Mouse (Mus musculus) G1E (cell line): ENCODE results near the gene Tapbpl. TPM values are rescaled to one million over a fixed set of nuclear protein-coding genes. Genes with fewer than 3 reads are reported as not detected.
A peak's percentile ranks its signal among the peaks of the same experiment; 100 is the strongest.

Source experiments
- ATAC-seq: 2 replicates; pipeline ENCODE4 v1.8.0; 2016; ENCODE audit warnings: mild to moderate bottlenecking; ENCODE audit not compliant: insufficient number of reproducible peaks, poor library complexity, low FRiP score, severe bottlenecking; ENCODE audit errors: extremely low read depth
- DNase-seq: peaks from one replicate; pipeline ENCODE4 v3.0.0; 2012; ENCODE audit warnings: low spot score
- H3K27me3 ChIP-seq: 2 replicates; pipeline ENCODE4 v1.6.1; 2012; ENCODE audit warnings: mild to moderate bottlenecking, low read length, inconsistent platforms; ENCODE audit not compliant: insufficient read depth
- H3K36me3 ChIP-seq: replicated peaks from 2 replicates; pipeline ENCODE3; 2012; ENCODE audit warnings: mild to moderate bottlenecking, inconsistent platforms
- H3K4me1 ChIP-seq: 2 replicates; pipeline ENCODE4 v1.6.1; 2012; ENCODE audit warnings: low read depth, low read length, inconsistent platforms, mixed read lengths; ENCODE audit not compliant: insufficient read depth
- H3K4me3 ChIP-seq: 2 replicates; pipeline ENCODE4 v1.5.1; 2012; ENCODE audit warnings: low read depth, mild to moderate bottlenecking, inconsistent platforms, low read length, moderate library complexity, mixed read lengths
- H3K9me3 ChIP-seq: replicated peaks from 2 replicates; pipeline ENCODE4 v1.6.1; 2012; ENCODE audit warnings: inconsistent platforms
- CTCF ChIP-seq: IDR thresholded peaks from 2 replicates; pipeline ENCODE4 v1.5.1; 2012; ENCODE audit warnings: low read depth, low read length, inconsistent platforms, mixed read lengths
- GATA1 ChIP-seq: IDR thresholded peaks from 2 replicates; pipeline ENCODE4 v1.6.1; 2012; ENCODE audit warnings: borderline replicate concordance, low read length, inconsistent platforms, mixed read lengths
- GATA2 ChIP-seq: IDR thresholded peaks from 2 replicates; pipeline ENCODE4 v1.6.1; 2012; ENCODE audit warnings: low read depth, low read length, inconsistent platforms, borderline replicate concordance
- POLR2AphosphoS5 ChIP-seq: IDR thresholded peaks from 2 replicates; pipeline ENCODE4 v1.6.1; 2012; ENCODE audit warnings: low read depth, low read length, inconsistent platforms; ENCODE audit not compliant: insufficient replicate concordance
- TAL1 ChIP-seq: conservative IDR thresholded peaks from 2 replicates; pipeline ENCODE4 v1.6.1; 2012; ENCODE audit warnings: low read depth, low read length, inconsistent platforms, mixed read lengths
- polyA plus RNA-seq: library from polyadenylated mRNA; stranded (reverse); fragments of >175 nt; gene quantifications from 2 replicates; pipeline ENCODE4 v1.2.3, GENCODE M21; 2012
- total RNA-seq, 2 experiments: library from RNA; stranded (forward) in 1 of 2; stranded (reverse) in 1 of 2; fragments of 200-1000 nt in 1 of 2; fragments of >200 nt in 1 of 2; fragmentation: Nextera tagmentation in 1 of 2; gene quantifications; 2 replicates each; pipeline ENCODE4 v1.2.3; 2014 to 2017

The Tapbpl gene
- total and polyA plus RNA-seq, 3 experiments: 0.90 to 1.8 (median 1.4) TPM

DNA sequence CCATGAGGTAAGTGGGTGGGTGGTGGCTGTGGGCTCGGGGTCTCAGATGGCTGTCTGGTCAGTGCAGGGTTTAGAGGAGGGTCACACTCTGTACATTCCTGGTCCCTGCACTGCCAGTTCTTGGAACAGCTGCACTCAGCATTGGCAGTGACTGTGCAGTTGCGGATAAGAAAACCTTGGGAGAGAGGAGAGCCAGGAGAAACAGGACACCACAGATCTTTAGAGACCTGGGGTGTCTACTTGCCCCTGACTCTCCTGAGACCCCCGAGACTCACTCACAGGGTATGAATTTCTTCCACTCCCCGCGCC is 2.8 kb upstream of the Tapbpl start:
- H3K4me3 ChIP-seq: no peak overlapping the region
- DNase-seq (no peak), ATAC-seq (no peak)
- H3K9me3 ChIP-seq: no peaks in the 10 kb centered on the region
- no peaks in the 10 kb centered on the region for H3K27me3 ChIP-seq
- peaks cover 25% of the 10 kb centered on the region for H3K36me3 ChIP-seq
- no peak for TF ChIP-seq TAL1
- TF ChIP-seq GATA1: no peak
- TF ChIP-seq GATA2: no peak
- no peak for TF ChIP-seq POLR2AphosphoS5
- TF ChIP-seq CTCF: no peak
- H3K4me1 ChIP-seq: peaks cover 41% of the 10 kb centered on the region

GRCm38 (mm10) chr6:125233816-125234519 is 2.3 kb upstream of the Tapbpl start:
- Histone ChIP-seq H3K36me3 (peaks cover 22% of the 10 kb centered on the region), H3K4me3 (no peak overlapping the region), H3K4me1 (peaks cover 41% of the 10 kb centered on the region), H3K27me3 (no peaks in the 10 kb centered on the region), H3K9me3 (no peaks in the 10 kb centered on the region)
- TF ChIP-seq GATA2 (no peak), POLR2AphosphoS5 (no peak), TAL1 (no peak), CTCF (no peak), GATA1 (no peak)
- DNase-seq: no peak
- ATAC-seq: no peak

DNA sequence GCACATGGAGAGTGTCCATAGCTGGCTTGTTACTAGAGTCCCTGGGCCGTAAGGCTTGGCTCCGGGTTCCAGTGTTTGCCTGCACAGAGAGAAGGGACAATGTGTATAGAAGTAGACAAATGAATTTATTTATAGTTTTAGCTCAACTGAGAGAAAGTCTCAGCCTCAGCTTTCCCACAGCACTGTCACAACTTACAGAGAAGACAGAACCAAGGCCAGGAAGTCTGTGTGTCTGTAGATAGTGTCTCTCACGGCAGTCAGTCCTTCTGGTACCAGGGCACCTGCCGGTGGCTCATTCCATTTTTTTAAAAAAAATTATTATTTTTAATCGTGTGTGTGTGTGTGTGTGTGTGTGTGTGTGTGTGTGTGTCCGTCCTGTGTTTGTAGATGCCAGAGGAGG is 856 bp upstream of the Tapbpl start:
- TF ChIP-seq POLR2AphosphoS5 (no peak), CTCF (no peak)
- no peaks in the 10 kb centered on the region for H3K27me3 ChIP-seq
- DNase-seq: no peak
- peaks cover 30% of the 10 kb centered on the region for H3K36me3 ChIP-seq
- H3K4me1 ChIP-seq: peaks cover 44% of the 10 kb centered on the region
- H3K4me3 ChIP-seq: no peak overlapping the region; the same call in 1 of the 2 replicates
- H3K9me3 ChIP-seq: no peaks in the 10 kb centered on the region
- ATAC-seq: no peak

DNA sequence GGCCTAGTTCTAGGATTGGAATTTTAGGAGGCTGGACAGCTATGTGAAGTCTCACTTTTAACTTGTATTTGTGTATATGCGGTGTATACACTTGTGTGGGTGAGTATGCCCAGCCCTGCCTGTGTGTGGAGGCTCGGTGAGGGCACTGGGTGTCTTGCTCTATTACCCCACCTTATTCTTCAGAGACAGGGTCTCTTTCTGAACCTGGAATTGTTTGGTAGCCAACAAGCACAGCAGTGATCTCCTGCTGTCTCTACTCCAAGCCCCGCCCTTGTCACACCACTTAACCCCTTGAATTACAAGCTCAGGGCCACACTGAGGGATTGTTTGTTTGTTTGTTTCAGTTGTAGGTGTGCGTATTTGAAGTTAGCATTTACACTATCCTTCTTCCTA is 381 bp upstream of the Tapbpl start:
- peaks cover 44% of the 10 kb centered on the region for H3K4me1 ChIP-seq
- peak; percentile 37; the same call in 1 of the 2 replicates for ATAC-seq

DNA sequence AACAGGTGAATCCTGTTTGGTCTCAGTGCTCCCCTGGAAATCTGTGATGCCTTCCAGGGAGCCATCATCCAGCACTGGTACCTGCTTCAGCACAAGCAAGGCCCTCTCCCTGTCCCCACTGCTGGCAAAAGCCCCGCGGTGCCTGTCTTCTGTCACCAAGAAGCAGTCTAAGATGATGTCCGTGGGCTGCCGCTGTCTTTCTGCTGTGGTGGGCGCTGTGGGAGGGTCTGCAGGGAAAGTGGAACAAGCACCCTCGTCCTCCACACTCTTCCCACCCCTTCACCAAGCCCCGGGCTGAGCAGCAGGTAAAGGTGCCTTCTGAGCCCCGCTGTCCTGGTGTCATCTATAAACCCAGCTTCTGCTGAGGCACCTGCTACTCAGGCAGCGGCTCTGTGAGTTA is 1.1 kb downstream of the Tapbpl start:
- Histone ChIP-seq H3K27me3 (no peaks in the 10 kb centered on the region), H3K4me1 (peaks cover 44% of the 10 kb centered on the region), H3K4me3 (peak overlapping the region; percentile 45; the same call in 1 of the 2 replicates), H3K9me3 (no peaks in the 10 kb centered on the region), H3K36me3 (peaks cover 40% of the 10 kb centered on the region)
- TF ChIP-seq POLR2AphosphoS5: no peak
- no peak for TF ChIP-seq GATA1
- TF ChIP-seq GATA2: no peak
- no peak for TF ChIP-seq TAL1
- TF ChIP-seq CTCF: no peak
- DNase-seq (no peak), ATAC-seq (no peak)

More for the DNA sequence above, 381 bp upstream of the Tapbpl start:
- TF ChIP-seq GATA1 (no peak), CTCF (no peak), POLR2AphosphoS5 (no peak)
- peak overlapping the region; percentile 74 for H3K4me3 ChIP-seq
- H3K36me3 ChIP-seq: peaks cover 30% of the 10 kb centered on the region
- H3K27me3 ChIP-seq: no peaks in the 10 kb centered on the region
- no peaks in the 10 kb centered on the region for H3K9me3 ChIP-seq
- no peak for DNase-seq

DNA sequence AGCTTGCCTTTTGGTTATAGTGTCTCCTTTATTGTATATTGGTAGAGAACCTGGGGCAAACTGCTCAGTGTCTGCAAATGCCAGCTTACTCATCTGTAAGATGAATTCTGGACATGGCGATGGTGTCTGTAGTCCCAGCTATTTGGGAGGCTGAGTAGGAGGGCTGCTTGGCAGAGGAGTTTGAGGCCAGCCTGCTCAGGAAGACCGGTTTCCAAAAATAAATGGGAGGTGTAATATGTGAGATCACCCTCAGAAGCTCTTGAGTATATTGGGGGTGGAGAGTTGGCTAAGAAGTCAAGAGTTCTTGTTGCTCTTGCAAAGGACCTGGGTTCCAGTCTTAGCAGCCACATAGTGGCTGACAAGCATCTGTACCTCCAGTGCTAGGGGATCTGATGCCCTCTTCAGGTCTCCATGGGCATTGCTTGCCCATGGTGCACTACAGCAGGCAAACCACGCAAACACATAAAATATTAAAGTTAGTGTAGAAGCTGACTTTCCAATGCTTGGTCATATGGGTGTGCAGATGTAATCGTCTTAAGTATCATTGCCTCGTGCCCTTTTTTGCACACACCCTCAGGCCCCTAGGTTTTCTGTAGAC is 6.0 kb downstream of the Tapbpl start:
- peaks cover 75% of the 10 kb centered on the region for H3K36me3 ChIP-seq
- H3K27me3 ChIP-seq: no peaks in the 10 kb centered on the region
- no peak for TF ChIP-seq GATA2
- peak; percentile 67 for TF ChIP-seq CTCF
- ATAC-seq: peak; percentile 56
- H3K4me3 ChIP-seq: no peak overlapping the region
- no peak for DNase-seq
- no peaks in the 10 kb centered on the region for H3K9me3 ChIP-seq
- peaks cover 6% of the 10 kb centered on the region for H3K4me1 ChIP-seq

- TF ChIP-seq CTCF (no peak), POLR2AphosphoS5 (no peak), GATA2 (no peak)
Measured at GRCm38 (mm10) chr6:125222577-125222976, 9.1 kb downstream of the Tapbpl start.

More at GRCm38 (mm10) chr6:125222577-125222976, 9.1 kb downstream of the Tapbpl start:
- no peak for ATAC-seq
- Histone ChIP-seq H3K36me3 (peaks cover 91% of the 10 kb centered on the region), H3K4me1 (peaks cover 11% of the 10 kb centered on the region), H3K27me3 (no peaks in the 10 kb centered on the region), H3K9me3 (no peaks in the 10 kb centered on the region), H3K4me3 (no peak overlapping the region)
- no peak for DNase-seq
